Mouse (Mus musculus) lung, adult 2 months (tissue): ENCODE data around the gene Ythdf1.

ENCODE experiments used
- CTCF ChIP-seq: fragments of 200-500 bp; IDR thresholded peaks from 2 replicates; pipeline ENCODE4 v1.5.1; 2011; ENCODE audit warnings: mild to moderate bottlenecking, low read length, control low read depth; ENCODE audit not compliant: insufficient read depth
- POLR2A ChIP-seq: fragments of 200-500 bp; IDR thresholded peaks from 2 replicates; pipeline ENCODE4 v1.6.1; 2011; ENCODE audit warnings: low read depth, mild to moderate bottlenecking, control low read depth, low read length, borderline replicate concordance; ENCODE audit errors: extremely low read depth

GRCm38 (mm10) chr2:180855005-180855544, 65.7 kb downstream of the Ythdf1 start:
- no peak for TF ChIP-seq CTCF
- TF ChIP-seq POLR2A = no peak
